Mouse (Mus musculus): ENCODE data around the gene Numa1.

DNA sequence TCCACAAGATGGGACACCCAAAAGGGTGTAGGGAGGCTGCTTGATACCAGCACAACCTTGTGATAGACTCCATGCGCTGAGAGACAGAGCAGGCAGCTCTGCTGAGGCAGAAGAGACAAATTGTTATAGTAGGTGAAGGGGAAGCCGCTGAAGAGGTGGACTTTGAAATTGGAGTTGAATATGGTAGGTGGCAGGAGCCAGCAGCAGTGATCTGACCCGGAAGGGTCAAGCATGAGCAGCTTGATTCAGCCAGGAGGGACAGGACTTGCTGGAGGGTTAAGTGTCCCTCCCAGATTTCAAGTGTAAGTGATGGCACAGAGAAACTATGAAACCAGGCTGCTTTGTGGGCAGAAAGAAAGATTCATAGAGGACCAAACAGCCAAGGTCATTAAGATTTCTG, 51.2 kb downstream of the Numa1 start:
- TF ChIP-seq EP300 (IDR thresholded peaks at IDR 0.05; ENCODE audit: insufficient read depth, low read depth, low read length) (no peak), POLR2A (IDR thresholded peaks at IDR 0.05; ENCODE audit: insufficient read depth, low read depth, low read length) (no peak), CTCF (IDR thresholded peaks at IDR 0.05) (no peak)
